Mouse (Mus musculus): ENCODE measurements around the gene Gm9922.

The Gm9922 gene

GRCm38 (mm10) chr14:101729237-101729971 is at the start of gene Gm9922, which contains the start of gene Lmo7:
TSS of gene Gm9922 (minus strand) at chr14:101729814.
TSS of gene Lmo7 (plus strand) at chr14:101729957.
- DNase-seq (ENCODE audit: low spot score), result peak; percentile 75

- DNase-seq (ENCODE audit: low spot score), result no peak
Measured at GRCm38 (mm10) chr14:101778426-101778825, 48.8 kb upstream of the Gm9922 start.

GRCm38 (mm10) chr14:101777129-101777493 is 47.5 kb upstream of the Gm9922 start:
- DNase-seq (ENCODE audit: low spot score), result no peak

GRCm38 (mm10) chr14:101776296-101777128 is 46.9 kb upstream of the Gm9922 start:
- DNase-seq (ENCODE audit: low spot score), result no peak

- DNase-seq (ENCODE audit: low spot score), result peak; percentile 46
Measured at GRCm38 (mm10) chr14:101774631-101775030, 45.0 kb upstream of the Gm9922 start.

GRCm38 (mm10) chr14:101771756-101772155 is 42.1 kb upstream of the Gm9922 start:
- no peak for DNase-seq (ENCODE audit: low spot score)

- no peak for DNase-seq (ENCODE audit: low spot score)
Measured at GRCm38 (mm10) chr14:101771336-101771735, 41.7 kb upstream of the Gm9922 start.

GRCm38 (mm10) chr14:101763762-101764295 is 34.2 kb upstream of the Gm9922 start:
- DNase-seq (ENCODE audit: low spot score), result no peak

- no peak for DNase-seq (ENCODE audit: low spot score)
Measured at GRCm38 (mm10) chr14:101762267-101762666, 32.7 kb upstream of the Gm9922 start.

- no peak for DNase-seq (ENCODE audit: low spot score)
Measured at GRCm38 (mm10) chr14:101755425-101755824, 25.8 kb upstream of the Gm9922 start.

- DNase-seq (ENCODE audit: low spot score), result no peak
Measured at GRCm38 (mm10) chr14:101750910-101751309, 21.3 kb upstream of the Gm9922 start.

- DNase-seq (ENCODE audit: low spot score), result no peak
Measured at GRCm38 (mm10) chr14:101748436-101748835, 18.8 kb upstream of the Gm9922 start.

- DNase-seq (ENCODE audit: low spot score), result no peak
Measured at GRCm38 (mm10) chr14:101747811-101748210, 18.2 kb upstream of the Gm9922 start.

GRCm38 (mm10) chr14:101746635-101747034 is 17.0 kb upstream of the Gm9922 start:
- no peak for DNase-seq (ENCODE audit: low spot score)

- no peak for DNase-seq (ENCODE audit: low spot score)
Measured at GRCm38 (mm10) chr14:101737501-101737900, 7.9 kb upstream of the Gm9922 start.

- no peak for DNase-seq (ENCODE audit: low spot score)
Measured at GRCm38 (mm10) chr14:101733542-101734303, 4.1 kb upstream of the Gm9922 start.

- DNase-seq (ENCODE audit: low spot score), result no peak
Measured at GRCm38 (mm10) chr14:101729972-101730692, 518 bp upstream of the Gm9922 start.

GRCm38 (mm10) chr14:101714414-101714813 is 15.2 kb downstream of the Gm9922 start:
- DNase-seq (ENCODE audit: low spot score), result no peak

GRCm38 (mm10) chr14:101707088-101707487 is 22.5 kb downstream of the Gm9922 start:
- no peak for DNase-seq (ENCODE audit: low spot score)

GRCm38 (mm10) chr14:101704479-101704878 is 25.1 kb downstream of the Gm9922 start:
- no peak for DNase-seq (ENCODE audit: low spot score)

- DNase-seq (ENCODE audit: low spot score), result no peak
Measured at GRCm38 (mm10) chr14:101688406-101688805, 41.2 kb downstream of the Gm9922 start.
